Comparison of ENCODE assay signal across 8 mouse cellular contexts in genomic region chr10:78009945-78010293, GRCm38 (mm10). TPM values are rescaled to one million over a fixed set of nuclear protein-coding genes. Genes with fewer than 3 reads are reported as not detected.
DNase-seq lines count a peak whose midpoint lies in the region; ATAC-seq lines count a peak whose summit lies in the region.

TSS of gene Pfkl (minus strand) at chr10:78010083.

- H3K4me2 ChIP-seq in forebrain, embryonic 11.5 days (ENCODE audit: low read depth, low read length, severe bottlenecking): peak within 1 kb of the TSS; percentile 85

- H3K27ac ChIP-seq in forebrain, embryonic 11.5 days (ENCODE audit: low read depth, low read length): peak within 1 kb of the TSS; percentile 97

- ATAC-seq in forebrain, embryonic 11.5 days (replicated peaks; ENCODE audit: low FRiP score): peak; percentile 6
- ATAC-seq in megakaryocyte-erythroid progenitor cell, adult 5-6 weeks (replicated peaks; ENCODE audit: low FRiP score, low TSS enrichment, poor library complexity, severe bottlenecking): peak; percentile 1; the same call in 1 of the 2 replicates

- peaks cover 19% of the 10 kb centered on the region; the same call in 1 of the 2 replicates for H3K4me1 ChIP-seq in forebrain, embryonic 11.5 days (replicated peaks; ENCODE audit: control insufficient read depth, insufficient read depth, low read length)

- H3K4me3 ChIP-seq in forebrain, embryonic 11.5 days (ENCODE audit: low read depth, low read length): peak within 1 kb of the TSS; percentile 72

- H3K9me3 ChIP-seq in forebrain, embryonic 11.5 days (ENCODE audit: control insufficient read depth, low read length): no peaks in the 10 kb centered on the region

- peak within 1 kb of the TSS; percentile 89 for H3K9ac ChIP-seq in forebrain, embryonic 11.5 days (ENCODE audit: low read length)

- no peaks in the 10 kb centered on the region; the same call in 1 of the 2 replicates for H3K27me3 ChIP-seq in forebrain, embryonic 11.5 days (ENCODE audit: control insufficient read depth, insufficient read depth, low read length)

- no peaks in the 10 kb centered on the region for H3K36me3 ChIP-seq in forebrain, embryonic 11.5 days (ENCODE audit: control insufficient read depth, insufficient read depth, low read length)

- no peak for DNase-seq in frontal cortex, adult 2 months (ENCODE audit: extremely low spot score in 1 of 2, low spot score in 1 of 2)
- DNase-seq in frontal cortex, postnatal 10 days (ENCODE audit: low spot score in 2 of 2): no peak
- peak; percentile 79 for DNase-seq in ES-CJ7 (ENCODE audit: low read depth, low spot score)
- no peak for DNase-seq in forebrain, embryonic 11.5 days (ENCODE audit: low spot score)
- DNase-seq in hindlimb bud, embryonic 11.5 days (ENCODE audit: extremely low spot score, low read depth, low spot score): peak; percentile 57
- DNase-seq in spleen, adult 18-20 months: no peak
- no peak for DNase-seq in ovary, adult 18-20 months (ENCODE audit: low spot score)

- 1% methylated on average over 9 of the region's 9 CpGs for WGBS in forebrain, embryonic 11.5 days

RNA-seq across cellular contexts. Expression of gene Pfkl, which starts in this region (rescaled TPM):
- 164 and 180 TPM in 2 replicates for polyA plus RNA-seq in frontal cortex, adult 2 months (2012; rRNA removed)
- 171 and 174 TPM in 2 replicates for polyA plus RNA-seq in forebrain, embryonic 11.5 days (2014; fragmentation: Nextera tagmentation; extraction: Ambion mirVana)
- total RNA-seq in megakaryocyte-erythroid progenitor cell, adult 5-6 weeks (2014; fragmentation: Nextera tagmentation): 40.4 and 44.0 TPM in 2 replicates
- 26.4 and 51.9 TPM in 2 replicates for total RNA-seq in megakaryocyte-erythroid progenitor cell, adult 5-6 weeks (2017)

Comparison
In these comparisons a context has a peak if more than half of its experiments do, and no peak if none do; other contexts are left out.
1. DNase-seq: peak in ES-CJ7 (single experiment) and hindlimb bud, embryonic 11.5 days (single experiment); none in frontal cortex, adult 2 months (0 of 2), frontal cortex, postnatal 10 days (0 of 2), forebrain, embryonic 11.5 days (single experiment), spleen, adult 18-20 months (0 of 2) and ovary, adult 18-20 months (single experiment).